8 mouse cellular contexts compared by ENCODE assay signal in genomic region chr2:32646379-32647056, GRCm38 (mm10). TPM values are rescaled to one million over a fixed set of nuclear protein-coding genes. Genes with fewer than 3 reads are reported as not detected.
DNase-seq lines count a peak whose midpoint lies in the region; ATAC-seq lines count a peak whose summit lies in the region.

Eng (plus strand) TSS chr2:32646595.

- DNase-seq in 416B (ENCODE audit: low read depth), result peak; percentile 45
- DNase-seq in adrenal gland, postnatal 4 days (ENCODE audit: low spot score in 2 of 2), result no peak
- peak; percentile 81 for DNase-seq in gastrocnemius, postnatal 25 days
- DNase-seq in left cerebral cortex, postnatal 4 days, result no peak
- peak; percentile 63 for DNase-seq in thymus, postnatal 0 days (ENCODE audit: low spot score)
- no peak for DNase-seq in B cell, adult 2 months

- no peaks in the 10 kb centered on the region for H3K36me3 ChIP-seq in hindbrain, embryonic 16.5 days (ENCODE audit: control insufficient read depth, insufficient read depth, low read length)

- intact Hi-C loops in left cerebral cortex, postnatal 4 days (cut with DNase I), result no loop called here

- ATAC-seq in hindbrain, embryonic 16.5 days, result no peak
- ATAC-seq in megakaryocyte progenitor cell, adult 5-6 weeks (replicated peaks; ENCODE audit: poor library complexity), result peak; percentile 69

- WGBS in hindbrain, embryonic 16.5 days, result 60% methylated on average over 31 of the region's 31 CpGs

- H3K27ac ChIP-seq in hindbrain, embryonic 16.5 days (ENCODE audit: low read depth, low read length), result peak within 1 kb of the TSS; percentile 57; the same call in 1 of the 2 replicates

- peak within 1 kb of the TSS; percentile 18 for H3K4me2 ChIP-seq in hindbrain, embryonic 16.5 days (ENCODE audit: low read length)

- H3K27me3 ChIP-seq in hindbrain, embryonic 16.5 days (replicated peaks; ENCODE audit: control insufficient read depth, insufficient read depth, low read length), result no peaks in the 10 kb centered on the region

- H3K4me1 ChIP-seq in hindbrain, embryonic 16.5 days (ENCODE audit: control insufficient read depth, insufficient read depth, low read depth, low read length), result no peaks in the 10 kb centered on the region

- H3K4me3 ChIP-seq in hindbrain, embryonic 16.5 days (ENCODE audit: low read length), result peak within 1 kb of the TSS; percentile 26

- no peaks in the 10 kb centered on the region for H3K9me3 ChIP-seq in hindbrain, embryonic 16.5 days (ENCODE audit: control insufficient read depth, low read length)

- H3K9ac ChIP-seq in hindbrain, embryonic 16.5 days (ENCODE audit: low read depth, low read length), result peak within 1 kb of the TSS; percentile 43

RNA-seq across cellular contexts. Expression of gene Eng, which starts in this region (rescaled TPM):
- 100 to 1,000 TPM in 1 of 2 experiments, 10 to 100 TPM in 1; 97.4 to 103 TPM for total RNA-seq in adrenal gland, postnatal 4 days (2021)
- total RNA-seq in gastrocnemius, postnatal 25 days (2021), result 10 to 100 TPM; 28.0 to 30.7 TPM
- 34.2 and 39.5 TPM in 2 replicates for polyA plus RNA-seq in hindbrain, embryonic 16.5 days (2015; fragmentation: Nextera tagmentation; extraction: Ambion mirVana)
- total RNA-seq in left cerebral cortex, postnatal 4 days (2021), result 10 to 100 TPM; 21.2 to 26.1 TPM
- total RNA-seq in megakaryocyte progenitor cell, adult 5-6 weeks (2015), result 14.7 and 15.5 TPM in 2 replicates
- 6.9 and 8.5 TPM in 2 replicates for total RNA-seq in megakaryocyte progenitor cell, adult 5-6 weeks (2017)
- 25.9 and 28.5 TPM in 2 replicates for polyA plus RNA-seq in thymus, postnatal 0 days (2015; fragmentation: Nextera tagmentation; extraction: Ambion mirVana)

Comparison
In these comparisons a context has a peak if more than half of its experiments do, and no peak if none do; other contexts are left out.
1. DNase-seq: peak in 416B (single experiment), gastrocnemius, postnatal 25 days (single experiment) and thymus, postnatal 0 days (single experiment); none in adrenal gland, postnatal 4 days (0 of 2), left cerebral cortex, postnatal 4 days (single experiment) and B cell, adult 2 months (0 of 2).